Mouse (Mus musculus) lung, embryonic 14.5 days (tissue): ENCODE results near the gene 4930447C04Rik. TPM values are rescaled to one million over a fixed set of nuclear protein-coding genes. Genes with fewer than 3 reads are reported as not detected.

Experiments used
- ATAC-seq: fragments of 200-750 bp; cut with Nextera tagmentation; 2 replicates; pipeline ENCODE4 v1.8.0; 2017; ENCODE audit warnings: mild to moderate bottlenecking, moderate TSS enrichment, moderate library complexity; ENCODE audit not compliant: insufficient read depth
- DNase-seq: peaks from one replicate; pipeline ENCODE4 v3.0.0-alpha.2; 2015
- H3K27ac ChIP-seq: fragments of 300-500 bp; sonication (generic); 2 replicates; pipeline ENCODE4 v1.5.1; 2014; ENCODE audit warnings: low read depth, mild to moderate bottlenecking, moderate library complexity
- H3K27me3 ChIP-seq: fragments of 300-500 bp; sonication (generic); 2 replicates; pipeline ENCODE4 v1.6.1; 2014; ENCODE audit warnings: low read length, control low read depth; ENCODE audit not compliant: insufficient read depth
- H3K36me3 ChIP-seq: fragments of 300-500 bp; sonication (generic); 2 replicates; pipeline ENCODE4 v1.6.1; 2014; ENCODE audit warnings: control low read depth; ENCODE audit not compliant: insufficient read depth
- H3K4me1 ChIP-seq: fragments of 300-500 bp; sonication (generic); 2 replicates; pipeline ENCODE4 v1.6.1; 2014; ENCODE audit warnings: antibody characterized with exemption, control low read depth; ENCODE audit not compliant: insufficient read depth
- H3K4me2 ChIP-seq: fragments of 300-500 bp; sonication (generic); 2 replicates; pipeline ENCODE4 v1.6.1; 2014; ENCODE audit warnings: mild to moderate bottlenecking
- H3K4me3 ChIP-seq: fragments of 300-500 bp; sonication (generic); 2 replicates; pipeline ENCODE4 v1.5.1; 2014; ENCODE audit warnings: low read depth, low read length
- H3K9ac ChIP-seq: fragments of 300-500 bp; sonication (generic); 2 replicates; pipeline ENCODE4 v1.6.1; 2014
- H3K9me3 ChIP-seq: fragments of 300-500 bp; sonication (generic); 2 replicates; pipeline ENCODE4 v1.6.1; 2016; ENCODE audit warnings: low read depth, low read length, control low read depth
- CTCF ChIP-seq: IDR thresholded peaks from 2 replicates; pipeline ENCODE4 v1.5.1; 2016; ENCODE audit warnings: antibody characterized with exemption, low read depth
- whole genome bisulfite sequencing: fragments of 180-500 bp; shearing (Covaris S2); extraction: QIAGEN DNeasy Blood & Tissue Kit; methylation state at CpG from one replicate; pipeline ENCODE4 v1.1.7; 2014; 5-methylcytosine and 5-hydroxymethylcytosine counted together
- polyA plus RNA-seq: library from polyadenylated mRNA; unstranded; fragments of >200 nt; fragmentation: Nextera tagmentation; extraction: Ambion mirVana; gene quantifications from 2 replicates; pipeline ENCODE4 v1.2.1, GENCODE M21; 2014

4930447C04Rik gene
- polyA plus RNA-seq, 1 experiment from 2014 or later: 0.63 TPM

DNA sequence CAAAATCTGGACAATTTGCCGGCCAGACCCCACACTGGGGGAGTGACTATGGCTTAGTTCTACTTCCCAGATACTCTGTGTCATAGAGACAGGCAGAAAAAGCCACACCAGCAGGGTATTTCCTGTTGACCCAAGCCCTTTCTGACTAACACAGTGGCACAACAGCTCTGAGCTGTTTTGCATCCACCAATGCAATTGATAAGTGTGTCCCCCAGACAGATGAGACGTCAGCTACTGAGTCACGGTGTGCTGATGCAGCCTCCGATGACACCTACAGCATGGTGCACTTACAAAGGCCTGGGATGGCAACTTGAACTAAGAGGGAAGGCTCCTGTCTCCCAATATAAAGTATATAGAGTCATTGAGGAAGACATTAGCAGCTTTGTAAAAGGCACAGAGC, 103.3 kb downstream of the 4930447C04Rik start:
- H3K9ac ChIP-seq: no peak overlapping the region
- H3K36me3 ChIP-seq: no peaks in the 10 kb centered on the region
- H3K4me1 ChIP-seq: no peaks in the 10 kb centered on the region
- H3K27me3 ChIP-seq: peaks cover 8% of the 10 kb centered on the region
- no peak overlapping the region for H3K4me2 ChIP-seq
- no peak for TF ChIP-seq CTCF
- no peak overlapping the region for H3K4me3 ChIP-seq
- 69% methylated on average over 4 of the region's 4 CpGs for WGBS
- DNase-seq (no peak), ATAC-seq (no peak)
- H3K27ac ChIP-seq: no peak overlapping the region
- no peaks in the 10 kb centered on the region for H3K9me3 ChIP-seq

DNA sequence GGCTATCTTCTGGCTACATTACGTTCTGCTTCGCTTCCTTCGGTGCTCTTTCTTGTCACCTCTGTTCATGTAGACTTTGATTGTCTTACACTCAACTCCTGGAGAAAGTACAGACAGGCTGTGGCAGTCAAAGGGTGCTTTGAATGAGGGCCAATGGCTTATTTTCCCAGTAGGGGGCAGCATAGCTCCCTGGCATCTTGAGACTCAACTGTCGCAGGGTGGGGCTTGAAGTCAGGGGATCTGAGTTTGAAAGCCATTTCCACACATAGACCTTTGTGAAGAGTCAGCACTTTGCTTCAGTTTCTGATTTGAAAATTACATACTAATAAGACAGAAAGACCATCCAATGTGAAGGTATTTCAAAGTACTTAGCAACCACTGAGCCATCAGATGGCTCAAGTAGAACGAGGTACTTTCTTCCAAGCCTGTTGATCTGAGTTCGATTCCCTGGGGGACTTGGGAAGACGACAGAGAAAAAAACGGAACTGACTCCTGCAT, 105.0 kb downstream of the 4930447C04Rik start:
- Histone ChIP-seq H3K9ac (no peak overlapping the region), H3K27ac (no peak overlapping the region), H3K4me2 (no peak overlapping the region), H3K36me3 (no peaks in the 10 kb centered on the region), H3K27me3 (peaks cover 25% of the 10 kb centered on the region), H3K9me3 (no peaks in the 10 kb centered on the region), H3K4me3 (no peak overlapping the region), H3K4me1 (no peaks in the 10 kb centered on the region)
- DNase-seq (peak; percentile 33), ATAC-seq (no peak)
- 77% methylated on average over 8 of the region's 8 CpGs for WGBS
- peak; percentile 41; the same call in 1 of the 2 replicates for TF ChIP-seq CTCF

- Histone ChIP-seq H3K27ac (no peak overlapping the region), H3K9me3 (no peaks in the 10 kb centered on the region), H3K4me1 (no peaks in the 10 kb centered on the region), H3K27me3 (peaks cover 27% of the 10 kb centered on the region), H3K4me2 (no peak overlapping the region), H3K36me3 (no peaks in the 10 kb centered on the region), H3K4me3 (no peak overlapping the region), H3K9ac (no peak overlapping the region)
- 69% methylated on average over 14 of the region's 14 CpGs for WGBS
- peak; percentile 53 for TF ChIP-seq CTCF
- ATAC-seq: no peak
- DNase-seq: peak; percentile 47
These were observed 105.6 kb downstream of the 4930447C04Rik start for GRCm38 (mm10) chr12:72834773-72835517.

GRCm38 (mm10) chr12:72831711-72832432, 108.7 kb downstream of the 4930447C04Rik start:
- ATAC-seq: peak; percentile 81
- no peaks in the 10 kb centered on the region for H3K9me3 ChIP-seq
- peaks cover 27% of the 10 kb centered on the region for H3K27me3 ChIP-seq
- 5% methylated on average over 42 of the region's 42 CpGs for WGBS
- H3K36me3 ChIP-seq: no peaks in the 10 kb centered on the region
- H3K4me2 ChIP-seq: peak overlapping the region; percentile 65
- H3K4me1 ChIP-seq: no peaks in the 10 kb centered on the region
- H3K27ac ChIP-seq: no peak overlapping the region
- H3K4me3 ChIP-seq: peak overlapping the region; percentile 34
- no peak for TF ChIP-seq CTCF
- DNase-seq: peak; percentile 68
- H3K9ac ChIP-seq: peak overlapping the region; percentile 20; the same call in 1 of the 2 replicates

Other genes with a start within 250 kb of the 4930447C04Rik start
- gene Ppm1a, start 183.3 kb downstream of the 4930447C04Rik start, polyA plus RNA-seq: 64.9 and 65.1 TPM in 2 replicates
- not detected in 2 replicates for gene Six6, start 882 bp downstream of the 4930447C04Rik start, polyA plus RNA-seq
- gene Six1, start 113.1 kb upstream of the 4930447C04Rik start, polyA plus RNA-seq: 0.45 and 0.53 TPM in 2 replicates
- gene Six4, start 172.7 kb upstream of the 4930447C04Rik start, polyA plus RNA-seq: 3.4 and 3.8 TPM in 2 replicates
- gene Mnat1, start 182.9 kb upstream of the 4930447C04Rik start, polyA plus RNA-seq: 36.2 and 37.3 TPM in 2 replicates